Mouse (Mus musculus) spleen, embryonic (tissue): Measurements from ENCODE around the gene Mtch1.

ENCODE experiments used
- CTCF ChIA-PET: fragments of 350-600 bp; sonication (Branson Sonifier 250); formaldehyde crosslinking; loops from one replicate; lab custom pipeline; 2022; lab: Charles Lee

Mtch1 gene

GRCm38 (mm10) chr17:29282216-29282952 is 65.3 kb downstream of the Mtch1 start:
- CTCF ChIA-PET: interaction anchor here (0.6 kb wide), 1 partner anchor 283 kb away, joined by 3 read pairs; no protein-coding TSS in a partner anchor
